Mouse (Mus musculus) cerebellum, adult 2 months (tissue): ENCODE results near the gene Armh3.

ENCODE experiments used
- CTCF ChIP-seq: fragments of 200-500 bp; IDR thresholded peaks from 2 replicates; pipeline ENCODE4 v1.5.1; 2011; ENCODE audit warnings: low read depth, mild to moderate bottlenecking, control low read depth, low read length, moderate library complexity, borderline replicate concordance; ENCODE audit not compliant: insufficient read depth
- POLR2A ChIP-seq: fragments of 200-500 bp; IDR thresholded peaks from 2 replicates; pipeline ENCODE4 v1.6.1; 2011; ENCODE audit warnings: low read length, control low read depth, borderline replicate concordance; ENCODE audit not compliant: insufficient read depth

- TF ChIP-seq CTCF: peak; percentile 93
- no peak for TF ChIP-seq POLR2A
Observed at GRCm38 (mm10) chr19:46014572-46015178, 16.4 kb upstream of the Armh3 start.
